Mouse (Mus musculus) spleen, adult 2 months (tissue): ENCODE data around the gene Tnfrsf13b.
A peak's percentile ranks its signal among the peaks of the same experiment; 100 is the strongest.

ENCODE experiments used
- CTCF ChIP-seq: fragments of 200-500 bp; IDR thresholded peaks from 2 replicates; pipeline ENCODE4 v1.5.1; 2011; ENCODE audit warnings: mild to moderate bottlenecking, inconsistent platforms; ENCODE audit not compliant: insufficient read depth, insufficient read length, insufficient replicate concordance; ENCODE audit errors: extremely low read depth
- POLR2A ChIP-seq: fragments of 200-500 bp; IDR thresholded peaks from 2 replicates; pipeline ENCODE4 v1.6.1; 2011; ENCODE audit warnings: low read depth, low read length, inconsistent platforms

GRCm38 (mm10) chr11:61142262-61142661 is 15.7 kb downstream of the Tnfrsf13b start:
- no peak for TF ChIP-seq CTCF
- TF ChIP-seq POLR2A, result peak; percentile 66; the same call in 1 of the 2 replicates
